Mouse (Mus musculus): Measurements from ENCODE around the gene Rps8. TPM values are rescaled to one million over a fixed set of nuclear protein-coding genes. Genes with fewer than 3 reads are reported as not detected.
A peak's percentile ranks its signal among the peaks of the same experiment; 100 is the strongest.

Rps8 gene
- total and polyA plus RNA-seq, 3 experiments = 1,480 to 5,379 (median 2,191) TPM

DNA sequence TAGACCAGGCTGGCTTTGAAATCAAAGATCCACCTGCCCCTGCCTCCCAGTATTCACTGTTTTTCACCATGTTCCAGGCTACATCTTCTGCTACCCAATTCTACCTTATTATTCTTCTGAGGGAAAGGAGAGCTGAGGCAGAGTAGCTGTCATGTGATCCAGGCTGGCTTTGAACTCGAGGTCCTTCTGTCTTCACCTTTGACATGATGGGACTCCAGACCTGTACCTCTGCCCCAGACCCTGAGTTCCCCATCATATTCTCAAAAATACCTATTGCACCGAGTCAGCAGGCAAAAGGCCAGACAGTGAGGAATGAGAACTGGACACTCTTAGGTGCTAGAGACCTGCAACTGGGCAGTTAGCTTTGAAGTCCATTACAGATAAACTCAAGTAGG, 21.4 kb downstream of the Rps8 start:
- TF ChIP-seq POLR2A (IDR thresholded peaks at IDR 0.05; ENCODE audit: low read depth, low read length) (no peak), MXI1 (IDR thresholded peaks at IDR 0.05; ENCODE audit: low read depth, low read length) (no peak)
- H3K4me3 ChIP-seq (replicated peaks in 1 of 3; ENCODE audit: low read depth in 2 of 3, low read length in 2 of 3, poor library complexity in 1 of 3) = no peak overlapping the region
- dilution Hi-C loops (cut with MboI; ENCODE audit: extremely low pct_ligation_motif_present, extremely low pct_unique_long_range_greater_than_20kb, low sequenced_read_pairs) = no loop called here
- H3K27me3 ChIP-seq (replicated peaks) = no peaks in the 10 kb centered on the region
- H3K36me3 ChIP-seq (replicated peaks in 1 of 2; ENCODE audit: control insufficient read depth in 1 of 2, insufficient read depth in 1 of 2, low read length in 1 of 2) = peaks cover 20 to 29% of the 10 kb centered on the region in 2 experiments
- H3K9ac ChIP-seq (ENCODE audit: insufficient read depth, low read depth) = no peak overlapping the region
- H3K9me3 ChIP-seq (replicated peaks; ENCODE audit: low read length) = no peaks in the 10 kb centered on the region
- peaks cover 23 to 64% of the 10 kb centered on the region in 2 experiments for H3K4me1 ChIP-seq (ENCODE audit: control insufficient read depth in 1 of 2, insufficient read depth in 2 of 2)
- H3K27ac ChIP-seq (ENCODE audit: insufficient read depth, low read depth) = 0 out of 2 replicates have a peak overlapping the region, but pooled peaks have one; percentile 9
- peaks cover 20% of the 10 kb centered on the region for H3K79me2 ChIP-seq (replicated peaks; ENCODE audit: control insufficient read depth, extremely low read depth, insufficient read depth, poor library complexity, severe bottlenecking)
- H3K4me2 ChIP-seq (ENCODE audit: insufficient read depth, low read depth, poor library complexity, severe bottlenecking) = peak overlapping the region; percentile 68; the same call in 1 of the 2 replicates
- DNase-seq (ENCODE audit: extremely low read depth) = no peak
- in situ Hi-C loops (cut with MboI; ENCODE audit: low pct_ligation_motif_present, low pct_unique_long_range_greater_than_20kb, low sequenced_read_pairs) = loop anchor here (5.0 kb wide), 1 partner anchor 132 kb away; no protein-coding TSS in a partner anchor

DNA sequence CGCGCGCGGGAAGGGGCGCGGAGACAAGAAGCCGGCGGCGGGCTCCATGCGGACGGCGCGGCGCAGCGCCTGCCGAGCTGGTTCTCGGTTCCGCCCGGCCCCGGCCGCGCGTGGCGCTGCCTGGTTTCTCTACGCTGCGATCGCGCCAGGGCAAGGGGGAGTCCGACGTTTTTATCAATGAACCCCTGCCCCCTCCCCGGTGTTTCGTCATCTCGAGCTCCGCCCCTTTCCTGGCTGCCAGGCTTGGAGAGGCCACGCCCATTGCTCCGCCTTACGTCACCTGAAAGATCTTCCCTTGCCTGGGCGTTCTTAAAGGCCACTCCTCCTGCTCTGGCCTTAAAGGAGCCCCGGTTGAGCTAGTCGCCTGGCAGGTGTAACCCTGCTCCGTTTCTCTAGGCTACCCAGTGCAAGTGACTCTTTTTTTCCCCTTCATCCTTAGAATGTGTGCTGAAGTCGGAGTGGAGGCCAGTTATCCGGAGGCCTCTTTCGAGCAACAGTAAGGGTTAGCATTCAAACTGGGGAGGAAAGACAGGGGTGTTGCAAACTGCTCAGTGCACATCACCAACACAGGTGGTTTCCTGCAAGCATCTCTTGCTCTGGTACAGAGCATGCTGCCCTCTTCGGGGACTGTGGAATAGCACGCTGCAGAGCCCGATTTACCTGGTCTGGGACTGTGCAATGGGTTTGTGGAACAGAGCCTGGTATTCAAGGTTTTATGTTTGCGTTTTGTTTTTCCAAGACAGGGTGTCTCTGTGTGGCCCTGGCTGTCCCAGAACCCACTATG, 22.0 kb downstream of the Rps8 start, which contains the start of gene Plk3:
Gene Plk3 (minus strand): TSS at position 147 of the 784 bp plus-strand sequence.
- Histone ChIP-seq H3K9me3 (replicated peaks; ENCODE audit: low read length) (no peaks in the 10 kb centered on the region), H3K36me3 (replicated peaks in 1 of 2; ENCODE audit: control insufficient read depth in 1 of 2, insufficient read depth in 1 of 2, low read length in 1 of 2) (peaks cover 23 to 33% of the 10 kb centered on the region in 2 experiments), H3K9ac (ENCODE audit: insufficient read depth, low read depth) (peak within 1 kb of the TSS; percentile 97), H3K27me3 (replicated peaks) (no peaks in the 10 kb centered on the region), H3K4me2 (ENCODE audit: insufficient read depth, low read depth, poor library complexity, severe bottlenecking) (peak within 1 kb of the TSS; percentile 91), H3K4me3 (replicated peaks in 1 of 3; ENCODE audit: low read depth in 2 of 3, low read length in 2 of 3, poor library complexity in 1 of 3) (peak within 1 kb of the TSS; percentile 86 to 98 (median 91)), H3K27ac (ENCODE audit: insufficient read depth, low read depth) (0 out of 2 replicates have a peak within 1 kb of the TSS, but pooled peaks have one; percentile 9), H3K79me2 (replicated peaks; ENCODE audit: control insufficient read depth, extremely low read depth, insufficient read depth, poor library complexity, severe bottlenecking) (peaks cover 20% of the 10 kb centered on the region), H3K4me1 (ENCODE audit: control insufficient read depth in 1 of 2, insufficient read depth in 2 of 2) (peaks cover 21 to 62% of the 10 kb centered on the region in 2 experiments)
- in situ Hi-C loops (cut with MboI; ENCODE audit: low pct_ligation_motif_present, low pct_unique_long_range_greater_than_20kb, low sequenced_read_pairs) = loop anchor here (5.0 kb wide), 1 partner anchor 132 kb away; no protein-coding TSS in a partner anchor
- DNase-seq (ENCODE audit: extremely low read depth) = peak; percentile 99
- dilution Hi-C loops (cut with MboI; ENCODE audit: extremely low pct_ligation_motif_present, extremely low pct_unique_long_range_greater_than_20kb, low sequenced_read_pairs) = no loop called here
- TF ChIP-seq CHD2 (IDR thresholded peaks at IDR 0.05; ENCODE audit: low read length) = peak; percentile 75
- no peak for TF ChIP-seq PAX5 (IDR thresholded peaks at IDR 0.05; ENCODE audit: low read length)
- TF ChIP-seq USF1 (IDR thresholded peaks at IDR 0.05; ENCODE audit: low read depth, low read length) = no peak
- TF ChIP-seq ZKSCAN1 (IDR thresholded peaks at IDR 0.05; ENCODE audit: borderline replicate concordance, low read depth, low read length) = no peak
- TF ChIP-seq EP300 (IDR thresholded peaks at IDR 0.05; ENCODE audit: low read length) = no peak; the same call in 1 of the 2 replicates
- peak; percentile 94 for TF ChIP-seq TBP (conservative IDR thresholded peaks at IDR 0.05; ENCODE audit: low read depth, low read length)
- TF ChIP-seq IRF4 (IDR thresholded peaks at IDR 0.05; ENCODE audit: low read depth, low read length) = peak; percentile 64
- TF ChIP-seq USF2 (conservative IDR thresholded peaks at IDR 0.05; ENCODE audit: low read depth, low read length) = no peak
- TF ChIP-seq MYC (IDR thresholded peaks at IDR 0.05; ENCODE audit: low read depth, low read length) = peak; percentile 36; the same call in 1 of the 2 replicates
- peak; percentile 38; the same call in 1 of the 2 replicates for TF ChIP-seq RCOR1 (conservative IDR thresholded peaks at IDR 0.05; ENCODE audit: low read depth, low read length)
- TF ChIP-seq GABPA (IDR thresholded peaks at IDR 0.05; ENCODE audit: insufficient replicate concordance, low read depth, low read length) = no peak
- peak; percentile 96 for TF ChIP-seq NELFE (IDR thresholded peaks at IDR 0.05; ENCODE audit: low read depth, low read length)
- peak; percentile 58; the same call in 1 of the 2 replicates for TF ChIP-seq UBTF (IDR thresholded peaks at IDR 0.05; ENCODE audit: low read depth, low read length)
- peak; percentile 26 for TF ChIP-seq ETS1 (conservative IDR thresholded peaks at IDR 0.05; ENCODE audit: low read depth, low read length)
- peak; percentile 96 for TF ChIP-seq ZMIZ1 (IDR thresholded peaks at IDR 0.05; ENCODE audit: low read depth, low read length)
- TF ChIP-seq ELF1 (IDR thresholded peaks at IDR 0.05; ENCODE audit: low read depth, low read length) = peak; percentile 48
- TF ChIP-seq KAT2A (IDR thresholded peaks at IDR 0.05; ENCODE audit: insufficient replicate concordance, low read length) = no peak
- peak; percentile 33; the same call in 1 of the 2 replicates for TF ChIP-seq NRF1 (IDR thresholded peaks at IDR 0.05; ENCODE audit: low read depth, low read length)
- TF ChIP-seq CTCF (conservative IDR thresholded peaks at IDR 0.05 in 1 of 2, IDR thresholded peaks at IDR 0.05 in 1 of 2; ENCODE audit: low read depth in 2 of 2, low read length in 2 of 2) = peak in 1 of 2 experiments; percentile 50; a peak in 2 of 4 replicates
- TF ChIP-seq HCFC1 (IDR thresholded peaks at IDR 0.05; ENCODE audit: low read depth, low read length) = peak; percentile 29; the same call in 1 of the 2 replicates
- peak; percentile 62; the same call in 1 of the 2 replicates for TF ChIP-seq MEF2A (IDR thresholded peaks at IDR 0.05; ENCODE audit: borderline replicate concordance, low read depth, low read length)
- TF ChIP-seq BHLHE40 (IDR thresholded peaks at IDR 0.05; ENCODE audit: low read depth, low read length) = no peak; the same call in 1 of the 2 replicates
- TF ChIP-seq JUND (conservative IDR thresholded peaks at IDR 0.05; ENCODE audit: low read depth, low read length) = no peak
- TF ChIP-seq MXI1 (IDR thresholded peaks at IDR 0.05; ENCODE audit: low read depth, low read length) = peak; percentile 79
- peak; percentile 40 for TF ChIP-seq RAD21 (IDR thresholded peaks at IDR 0.05; ENCODE audit: low read depth, low read length)
- peak; percentile 73; the same call in 1 of the 2 replicates for TF ChIP-seq POLR2AphosphoS2 (IDR thresholded peaks at IDR 0.05; ENCODE audit: low read depth, low read length)
- TF ChIP-seq MAFK (IDR thresholded peaks at IDR 0.05; ENCODE audit: insufficient replicate concordance, low read length) = no peak
- peak; percentile 46; the same call in 1 of the 2 replicates for TF ChIP-seq MAX (IDR thresholded peaks at IDR 0.05; ENCODE audit: low read length)
- no peak; the same call in 1 of the 2 replicates for TF ChIP-seq SIN3A (IDR thresholded peaks at IDR 0.05; ENCODE audit: low read length)
